Comparison of ENCODE assay signal across 17 mouse cellular contexts in the genomic region with DNA sequence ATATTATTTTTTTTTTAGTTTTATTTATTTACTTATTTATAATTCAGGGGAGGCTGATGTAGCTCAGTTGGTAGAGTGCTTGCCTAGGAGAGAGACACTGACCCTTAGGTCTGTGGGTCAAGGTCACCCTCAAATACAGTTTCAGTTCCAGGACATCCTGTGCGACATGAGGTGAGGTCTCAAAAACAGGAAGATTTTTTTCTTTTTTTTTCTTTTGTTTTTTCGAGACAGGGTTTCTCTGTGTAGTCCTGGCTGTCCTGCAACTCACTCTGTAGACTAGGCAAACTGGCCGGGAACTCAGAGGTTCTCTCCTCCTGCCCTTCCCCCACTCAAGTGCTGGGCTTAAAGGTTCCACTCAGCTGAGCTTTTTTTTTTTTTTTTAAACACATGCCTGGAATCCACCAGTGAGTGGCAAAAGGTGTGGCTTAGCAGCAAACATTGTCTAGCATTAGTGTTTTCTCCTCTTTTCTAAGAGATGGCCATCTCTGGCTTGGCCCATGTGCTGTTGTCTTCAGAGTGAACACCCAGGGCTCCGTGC. TPM values are rescaled to one million over a fixed set of nuclear protein-coding genes. Genes with fewer than 3 reads are reported as not detected.
DNase-seq lines count a peak whose midpoint lies in the region; ATAC-seq and TF ChIP-seq lines count a peak whose summit lies in the region.
"Had no signal": no experiment of that assay in that cellular context is flagged by ENCODE, and none has a peak within 500 bp of the region (broad histone marks: within the 10 kb centered on the region; RNA-seq: fewer than 3 reads in every experiment).

No protein-coding gene starts in this region.

- H3K4me3 ChIP-seq in liver, embryonic 13.5 days (replicated peaks) = no peak overlapping the region
- H3K4me3 ChIP-seq in liver, embryonic 12.5 days = no peak overlapping the region
- H3K4me3 ChIP-seq in liver, postnatal 0 days (ENCODE audit: low read depth, low read length) = no peak overlapping the region
- no peak overlapping the region for H3K4me3 ChIP-seq in macrophage (ENCODE audit: inconsistent target)
- no peak overlapping the region for H3K4me3 ChIP-seq in forebrain, embryonic 10.5 days
- H3K4me3 ChIP-seq: embryonic facial prominence, embryonic 13.5 days; forebrain, embryonic 13.5 days; layer of hippocampus, adult 2 months; neural tube, embryonic 12.5 days had no signal

- peak; percentile 17 for DNase-seq in embryo, embryonic 11 days
- DNase-seq in embryo, embryonic 10 days (ENCODE audit: low spot score) = no peak
- no peak for DNase-seq in liver, embryonic 13.5 days
- DNase-seq in liver, postnatal 0 days = no peak
- DNase-seq in forebrain, embryonic 10.5 days (ENCODE audit: extremely low spot score, low spot score) = no peak
- no peak for DNase-seq in urinary bladder, adult 18-20 months (ENCODE audit: low spot score in 2 of 2)
- DNase-seq: cerebellum, postnatal 25 days; gastrocnemius, postnatal 10 days had no signal

- peaks cover 18% of the 10 kb centered on the region for H3K27me3 ChIP-seq in liver, embryonic 13.5 days
- peaks cover 9% of the 10 kb centered on the region for H3K27me3 ChIP-seq in liver, embryonic 12.5 days (replicated peaks)
- H3K27me3 ChIP-seq in liver, postnatal 0 days (ENCODE audit: insufficient read depth, low read length) = peaks cover 2% of the 10 kb centered on the region; the same call in 1 of the 2 replicates
- peaks cover 11% of the 10 kb centered on the region; the same call in 1 of the 2 replicates for H3K27me3 ChIP-seq in forebrain, embryonic 10.5 days (ENCODE audit: poor library complexity, severe bottlenecking)
- H3K27me3 ChIP-seq: midbrain, embryonic 15.5 days had no signal

- ATAC-seq in liver, embryonic 13.5 days (ENCODE audit: low read depth) = no peak
- ATAC-seq in liver, embryonic 12.5 days = no peak
- no peak for ATAC-seq in liver, postnatal 0 days
- ATAC-seq: forebrain, embryonic 13.5 days; midbrain, embryonic 15.5 days had no signal

- peaks cover 17% of the 10 kb centered on the region for H3K36me3 ChIP-seq in liver, embryonic 13.5 days
- peaks cover 25% of the 10 kb centered on the region for H3K36me3 ChIP-seq in liver, embryonic 12.5 days
- peaks cover 16% of the 10 kb centered on the region for H3K36me3 ChIP-seq in liver, postnatal 0 days (replicated peaks; ENCODE audit: insufficient read depth, low read length)
- H3K36me3 ChIP-seq in macrophage (ENCODE audit: inconsistent target) = peaks cover 15% of the 10 kb centered on the region; the same call in 1 of the 2 replicates
- peaks cover 29% of the 10 kb centered on the region for H3K36me3 ChIP-seq in forebrain, embryonic 10.5 days (replicated peaks)
- H3K36me3 ChIP-seq: embryonic facial prominence, embryonic 13.5 days; limb, embryonic 15.5 days; midbrain, embryonic 15.5 days had no signal

- H3K9me3 ChIP-seq in liver, embryonic 13.5 days (replicated peaks) = no peaks in the 10 kb centered on the region
- H3K9me3 ChIP-seq in liver, embryonic 12.5 days (replicated peaks) = no peaks in the 10 kb centered on the region
- no peaks in the 10 kb centered on the region for H3K9me3 ChIP-seq in liver, postnatal 0 days (ENCODE audit: low read length)
- H3K9me3 ChIP-seq in forebrain, embryonic 10.5 days = no peaks in the 10 kb centered on the region
- H3K9me3 ChIP-seq: embryonic facial prominence, embryonic 13.5 days; forebrain, embryonic 13.5 days; heart, embryonic 10.5 days; limb, embryonic 15.5 days; midbrain, embryonic 15.5 days; neural tube, embryonic 12.5 days had no signal

- no peak overlapping the region for H3K9ac ChIP-seq in liver, embryonic 13.5 days
- H3K9ac ChIP-seq in liver, embryonic 12.5 days = no peak overlapping the region
- H3K9ac ChIP-seq in liver, postnatal 0 days (replicated peaks) = no peak overlapping the region
- H3K9ac ChIP-seq: embryonic facial prominence, embryonic 13.5 days; forebrain, embryonic 13.5 days; limb, embryonic 15.5 days; midbrain, embryonic 15.5 days; neural tube, embryonic 12.5 days had no signal

- H3K4me2 ChIP-seq in liver, embryonic 13.5 days = no peak overlapping the region
- no peak overlapping the region for H3K4me2 ChIP-seq in liver, embryonic 12.5 days
- no peak overlapping the region for H3K4me2 ChIP-seq in liver, postnatal 0 days (ENCODE audit: low read depth, low read length)
- H3K4me2 ChIP-seq: embryonic facial prominence, embryonic 13.5 days; limb, embryonic 15.5 days had no signal

- peak overlapping the region; percentile 61 for H3K27ac ChIP-seq in liver, embryonic 13.5 days
- no peak overlapping the region for H3K27ac ChIP-seq in liver, embryonic 12.5 days
- H3K27ac ChIP-seq in liver, postnatal 0 days (ENCODE audit: low read depth) = peak overlapping the region; percentile 99
- peak overlapping the region; percentile 68; the same call in 1 of the 2 replicates for H3K27ac ChIP-seq in macrophage
- H3K27ac ChIP-seq in forebrain, embryonic 10.5 days = no peak overlapping the region
- H3K27ac ChIP-seq: forebrain, embryonic 13.5 days; neural tube, embryonic 12.5 days had no signal

- 60% methylated on average over 4 of the region's 4 CpGs for WGBS in liver, embryonic 13.5 days (ENCODE audit: insufficient replicate concordance)
- WGBS in liver, embryonic 12.5 days (ENCODE audit: insufficient replicate concordance) = 54% methylated on average over 4 of the region's 4 CpGs
- WGBS in liver, postnatal 0 days (ENCODE audit: insufficient replicate concordance) = 45% methylated on average over 4 of the region's 4 CpGs
- WGBS in macrophage (ENCODE audit: missing documents) = 57% methylated on average over 4 of the region's 4 CpGs
- WGBS in forebrain, embryonic 10.5 days = 76% methylated on average over 4 of the region's 4 CpGs

- peaks cover 45% of the 10 kb centered on the region for H3K79me2 ChIP-seq in macrophage (ENCODE audit: inconsistent target)

- no peak for TF ChIP-seq EP300 in liver, postnatal 0 days (IDR thresholded peaks at IDR 0.05; ENCODE audit: low read depth)

- H3K4me1 ChIP-seq in liver, embryonic 13.5 days (replicated peaks) = peaks cover 55% of the 10 kb centered on the region
- peaks cover 53% of the 10 kb centered on the region for H3K4me1 ChIP-seq in liver, embryonic 12.5 days
- peaks cover 34% of the 10 kb centered on the region for H3K4me1 ChIP-seq in liver, postnatal 0 days (ENCODE audit: insufficient read depth)
- peaks cover 52% of the 10 kb centered on the region for H3K4me1 ChIP-seq in forebrain, embryonic 10.5 days

- no peak for TF ChIP-seq CTCF in liver, postnatal 0 days (IDR thresholded peaks at IDR 0.05; ENCODE audit: low read depth)

RNA-seq across cellular contexts. Expression of a gene that starts 7.1 kb away (rescaled TPM):
- 4.1 and 4.5 TPM in 2 replicates for polyA plus RNA-seq in liver, embryonic 13.5 days (2015; fragmentation: Nextera tagmentation; extraction: Ambion mirVana)
- polyA plus RNA-seq in liver, embryonic 12.5 days (2016; fragmentation: Nextera tagmentation; extraction: Ambion mirVana) = 5.9 and 7.6 TPM in 2 replicates
- 3.7 and 4.1 TPM in 2 replicates for polyA plus RNA-seq in liver, postnatal 0 days (2015; fragmentation: Nextera tagmentation; extraction: Ambion mirVana)
- 10 to 100 TPM in 18 of 26 experiments, 1 to 10 TPM in 8; 2.3 to 27.4 (median 15.9) TPM for total RNA-seq in macrophage (2018; cell fraction: chromatin; rRNA removed)
- total RNA-seq in macrophage (2018; cell fraction: cytosol; rRNA removed) = 10 to 100 TPM in 23 of 26 experiments, 1 to 10 TPM in 3; 6.6 to 26.3 (median 16.8) TPM
- total RNA-seq in macrophage (2018; cell fraction: nucleus; rRNA removed) = 10 to 100 TPM; 11.1 to 31.5 (median 20.5) TPM
- 5.0 to 24.1 TPM (median 6.4 TPM) in 3 replicates for polyA plus RNA-seq in macrophage (2018)
- 16.4 and 18.8 TPM in 2 replicates for polyA plus RNA-seq in forebrain, embryonic 10.5 days (2016; fragmentation: Nextera tagmentation; extraction: Ambion mirVana)

RNA-seq across cellular contexts. Expression of a gene that starts 28.7 kb away (rescaled TPM):
- polyA plus RNA-seq in liver, embryonic 13.5 days (2015; fragmentation: Nextera tagmentation; extraction: Ambion mirVana) = 12.6 and 17.5 TPM in 2 replicates
- 29.7 and 30.0 TPM in 2 replicates for polyA plus RNA-seq in liver, embryonic 12.5 days (2016; fragmentation: Nextera tagmentation; extraction: Ambion mirVana)
- 5.7 and 8.8 TPM in 2 replicates for polyA plus RNA-seq in liver, postnatal 0 days (2015; fragmentation: Nextera tagmentation; extraction: Ambion mirVana)
- total RNA-seq in macrophage (2018; cell fraction: chromatin; rRNA removed) = 100 to 1,000 TPM; 304 to 896 (median 675) TPM
- 10 to 100 TPM; 52.8 to 97.2 (median 73.4) TPM for total RNA-seq in macrophage (2018; cell fraction: cytosol; rRNA removed)
- total RNA-seq in macrophage (2018; cell fraction: nucleus; rRNA removed) = 100 to 1,000 TPM; 161 to 339 (median 237) TPM
- polyA plus RNA-seq in macrophage (2018) = 99.0 to 183 TPM (median 120 TPM) in 3 replicates
- 28.7 and 34.8 TPM in 2 replicates for polyA plus RNA-seq in forebrain, embryonic 10.5 days (2016; fragmentation: Nextera tagmentation; extraction: Ambion mirVana)

RNA-seq across cellular contexts. Expression of a gene that starts 41.9 kb away (rescaled TPM):
- polyA plus RNA-seq in liver, embryonic 13.5 days (2015; fragmentation: Nextera tagmentation; extraction: Ambion mirVana) = 3.9 and 4.4 TPM in 2 replicates
- 8.6 and 8.8 TPM in 2 replicates for polyA plus RNA-seq in liver, embryonic 12.5 days (2016; fragmentation: Nextera tagmentation; extraction: Ambion mirVana)
- polyA plus RNA-seq in liver, postnatal 0 days (2015; fragmentation: Nextera tagmentation; extraction: Ambion mirVana) = 7.5 and 8.4 TPM in 2 replicates
- 10 to 100 TPM; 11.6 to 72.8 (median 39.4) TPM for total RNA-seq in macrophage (2018; cell fraction: chromatin; rRNA removed)
- 10 to 100 TPM in 4 of 26 experiments, 1 to 10 TPM in 22; 5.9 to 11.6 (median 8.4) TPM for total RNA-seq in macrophage (2018; cell fraction: cytosol; rRNA removed)
- total RNA-seq in macrophage (2018; cell fraction: nucleus; rRNA removed) = 10 to 100 TPM; 10.3 to 35.9 (median 25.5) TPM
- 1.9 to 10.1 TPM (median 7.4 TPM) in 3 replicates for polyA plus RNA-seq in macrophage (2018)
- polyA plus RNA-seq in forebrain, embryonic 10.5 days (2016; fragmentation: Nextera tagmentation; extraction: Ambion mirVana) = 5.6 and 6.3 TPM in 2 replicates

RNA-seq across cellular contexts. Expression of a gene that starts 56.0 kb away (rescaled TPM):
- 1.4 TPM in 2 replicates for polyA plus RNA-seq in liver, embryonic 13.5 days (2015; fragmentation: Nextera tagmentation; extraction: Ambion mirVana)
- 1.7 and 2.1 TPM in 2 replicates for polyA plus RNA-seq in liver, embryonic 12.5 days (2016; fragmentation: Nextera tagmentation; extraction: Ambion mirVana)
- polyA plus RNA-seq in liver, postnatal 0 days (2015; fragmentation: Nextera tagmentation; extraction: Ambion mirVana) = 5.5 and 6.9 TPM in 2 replicates
- 100 to 1,000 TPM in 11 of 26 experiments, 10 to 100 TPM in 15; 18.9 to 297 (median 75.1) TPM for total RNA-seq in macrophage (2018; cell fraction: chromatin; rRNA removed)
- 100 to 1,000 TPM; 105 to 683 (median 289) TPM for total RNA-seq in macrophage (2018; cell fraction: cytosol; rRNA removed)
- 100 to 1,000 TPM; 102 to 954 (median 358) TPM for total RNA-seq in macrophage (2018; cell fraction: nucleus; rRNA removed)
- 254 to 928 TPM (median 285 TPM) in 3 replicates for polyA plus RNA-seq in macrophage (2018)
- polyA plus RNA-seq in forebrain, embryonic 10.5 days (2016; fragmentation: Nextera tagmentation; extraction: Ambion mirVana) = 0.50 and 0.80 TPM in 2 replicates

Comparison
In these comparisons a context has a peak if more than half of its experiments do, and no peak if none do; other contexts are left out.
1. H3K27ac ChIP-seq: peak in liver, embryonic 13.5 days (single experiment), liver, postnatal 0 days (single experiment) and macrophage (single experiment); none in liver, embryonic 12.5 days (single experiment) and forebrain, embryonic 10.5 days (single experiment).